Mouse (Mus musculus): ENCODE measurements around the gene Ank.

DNA sequence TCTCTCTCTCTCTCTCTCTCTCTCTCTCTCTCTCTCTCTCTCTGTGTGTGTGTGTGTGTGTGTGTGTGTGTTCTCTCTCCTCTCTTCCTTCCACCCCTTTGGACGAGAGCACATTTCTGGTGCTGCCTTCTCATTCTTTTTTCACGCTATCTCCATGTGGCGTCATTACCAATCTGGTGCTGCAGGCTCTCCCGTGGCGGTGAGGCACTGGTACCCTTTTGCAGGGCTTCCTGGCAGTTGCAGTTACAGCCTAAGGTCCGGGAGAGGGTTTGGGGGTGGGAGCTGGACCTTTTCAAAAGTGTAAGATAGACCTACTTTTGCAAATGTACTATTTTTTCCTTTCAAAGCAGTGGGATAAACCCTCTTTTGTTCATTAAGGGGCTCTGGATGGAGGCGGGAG is 1.2 kb downstream of the Ank start:
- TF ChIP-seq CTCF (conservative IDR thresholded peaks at IDR 0.05; ENCODE audit: low read length), result no peak
- no peak for TF ChIP-seq POU5F1 (IDR thresholded peaks at IDR 0.05; ENCODE audit: borderline replicate concordance, low read length)
- TF ChIP-seq NANOG (IDR thresholded peaks at IDR 0.05; ENCODE audit: borderline replicate concordance, low read length), result no peak

Measured in E14TG2a.4 (cell line).